Mouse (Mus musculus) spleen, postnatal 4 days (tissue): Measurements from ENCODE around the gene Pip5k1b.
A peak's percentile ranks its signal among the peaks of the same experiment; 100 is the strongest.

Source experiments
- DNase-seq, 2 experiments: peaks; one replicate each; pipeline ENCODE4 v3.0.0; 2022; ENCODE audit warnings: low spot score in 2 of 2

Gene Pip5k1b

DNA sequence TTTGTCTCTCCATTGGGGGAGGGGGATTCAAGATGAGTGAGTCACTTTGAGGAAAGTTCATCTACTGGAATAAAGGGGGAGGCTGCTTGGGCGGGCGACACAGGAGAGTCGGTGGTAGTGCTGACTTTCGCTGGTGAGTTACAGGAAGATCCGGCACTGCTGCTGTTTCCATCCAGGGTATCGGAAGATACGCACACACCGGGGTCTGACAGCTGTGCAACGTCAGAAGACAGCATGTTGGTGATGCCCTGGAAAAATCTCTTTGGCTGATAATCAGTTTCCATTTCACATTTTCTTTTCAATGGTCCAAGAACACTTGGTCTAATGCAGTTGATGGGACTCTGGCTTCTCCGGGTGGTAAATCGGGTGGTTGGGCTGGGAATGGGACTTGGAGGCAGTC is 79.2 kb downstream of the Pip5k1b start:
- peak; percentile 20 to 73 for DNase-seq

DNA sequence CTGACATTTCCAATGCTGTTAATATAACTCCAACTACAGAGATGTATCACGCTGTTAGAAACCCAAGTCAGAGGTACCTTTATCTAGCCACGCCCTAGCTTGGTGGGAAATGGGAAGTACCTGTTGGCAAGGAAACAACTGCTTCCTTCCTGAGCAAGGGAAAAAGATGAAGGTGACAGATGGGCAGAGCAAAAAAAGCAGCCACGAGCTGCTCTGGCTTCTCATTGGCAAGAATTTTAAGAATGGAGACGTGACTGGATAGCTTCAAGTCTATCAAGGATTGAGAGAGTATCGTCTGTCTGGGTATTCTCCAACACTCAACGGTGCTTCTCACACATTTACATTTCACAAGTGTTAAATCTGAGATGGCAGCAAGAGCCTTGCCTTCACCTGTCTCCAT is 80.4 kb downstream of the Pip5k1b start:
- no peak for DNase-seq

DNA sequence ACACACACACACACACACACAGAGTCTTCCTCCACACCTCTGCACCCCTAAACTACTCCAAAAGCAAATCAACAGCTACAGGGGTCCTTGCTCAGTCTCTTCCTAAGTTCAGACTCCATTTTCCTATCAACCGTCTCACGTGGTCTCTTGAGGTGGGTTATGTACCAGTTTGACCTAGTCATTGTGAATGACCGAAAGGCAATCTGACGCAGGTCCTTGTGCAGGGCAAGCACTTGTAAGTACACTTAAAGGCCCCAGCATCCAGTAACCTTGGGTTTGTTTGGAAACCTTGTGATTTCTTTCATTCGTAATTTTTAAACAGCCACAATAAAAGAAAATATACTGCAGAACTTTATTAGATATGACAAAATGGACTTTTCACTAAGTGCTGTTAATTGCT is 83.2 kb downstream of the Pip5k1b start:
- DNase-seq = no peak

DNA sequence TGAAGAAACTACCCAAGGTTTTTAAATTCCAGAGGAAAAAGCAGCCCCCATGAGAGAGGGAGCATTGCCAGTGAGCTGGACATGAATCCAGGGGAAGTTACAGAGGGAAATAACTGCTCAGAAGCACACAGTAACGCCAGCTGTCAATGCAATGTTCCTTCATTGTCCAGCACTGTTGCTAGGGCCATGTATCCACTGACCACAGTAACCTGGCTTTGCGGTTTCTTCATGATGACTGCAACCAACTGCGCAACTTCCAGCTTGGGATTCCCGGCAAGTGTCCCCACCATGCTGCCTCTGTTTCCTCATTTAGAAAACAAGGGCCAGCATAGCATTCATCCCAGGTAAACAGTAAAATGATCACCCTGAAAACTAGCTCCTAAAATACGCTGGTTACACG is 84.1 kb downstream of the Pip5k1b start:
- no peak for DNase-seq

DNA sequence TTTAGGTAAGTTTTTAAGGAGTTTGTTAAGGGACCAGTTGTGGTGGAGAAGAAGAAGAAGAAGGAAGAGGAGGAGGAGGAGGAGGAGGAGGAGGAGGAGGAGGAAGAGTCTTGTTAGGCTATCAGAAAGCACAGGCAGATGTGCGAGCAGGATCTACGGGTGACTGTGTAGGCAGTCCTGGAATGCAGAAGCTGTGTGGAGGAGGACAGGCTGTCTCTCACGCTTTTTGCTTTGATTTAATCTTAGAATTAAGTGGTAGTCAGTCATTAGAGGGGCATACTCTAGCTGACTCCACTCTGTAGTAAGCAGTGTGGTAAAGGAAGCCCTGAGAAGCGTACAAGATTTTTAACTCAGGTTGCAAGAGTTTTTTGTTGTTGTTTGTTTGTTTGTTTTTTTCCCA is 86.5 kb downstream of the Pip5k1b start:
- DNase-seq = no peak

DNA sequence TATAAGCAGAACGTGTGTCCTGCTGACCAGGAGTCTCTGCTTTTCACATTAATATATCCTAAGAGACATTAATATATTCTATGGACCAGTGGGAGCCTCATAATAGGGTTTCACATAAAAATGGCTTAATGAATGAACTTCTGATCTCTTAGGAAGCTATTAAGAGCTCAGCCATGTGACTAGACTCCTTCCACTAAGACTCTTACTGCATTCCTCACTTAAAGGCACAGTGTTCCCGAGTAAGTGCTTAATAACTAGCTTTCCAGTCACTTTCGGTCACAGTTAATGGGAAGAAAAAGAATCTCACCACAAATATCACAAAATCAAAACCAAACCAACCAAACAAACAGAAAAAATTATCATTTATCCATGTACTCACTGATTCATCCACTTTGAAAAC is 87.1 kb downstream of the Pip5k1b start:
- DNase-seq = no peak

DNA sequence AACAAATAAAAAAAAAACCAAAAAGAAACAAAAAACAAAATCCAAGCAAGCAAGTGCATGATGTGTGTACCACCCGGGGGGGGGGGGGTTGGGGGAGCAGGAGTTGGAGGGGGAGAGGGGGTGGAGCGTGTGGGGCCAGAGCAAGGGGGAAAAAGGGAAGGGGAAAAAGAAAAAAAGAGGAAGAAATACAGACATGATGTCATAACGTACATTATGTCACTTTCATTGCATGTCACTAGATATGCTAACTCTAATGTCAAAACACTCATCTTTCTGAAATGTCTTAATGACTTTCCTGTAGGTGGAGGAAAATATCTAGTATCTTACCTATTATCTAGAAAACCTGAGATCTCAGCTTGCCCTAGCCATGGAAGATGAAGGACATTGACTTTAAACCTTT is 92.7 kb downstream of the Pip5k1b start:
- DNase-seq = no peak

DNA sequence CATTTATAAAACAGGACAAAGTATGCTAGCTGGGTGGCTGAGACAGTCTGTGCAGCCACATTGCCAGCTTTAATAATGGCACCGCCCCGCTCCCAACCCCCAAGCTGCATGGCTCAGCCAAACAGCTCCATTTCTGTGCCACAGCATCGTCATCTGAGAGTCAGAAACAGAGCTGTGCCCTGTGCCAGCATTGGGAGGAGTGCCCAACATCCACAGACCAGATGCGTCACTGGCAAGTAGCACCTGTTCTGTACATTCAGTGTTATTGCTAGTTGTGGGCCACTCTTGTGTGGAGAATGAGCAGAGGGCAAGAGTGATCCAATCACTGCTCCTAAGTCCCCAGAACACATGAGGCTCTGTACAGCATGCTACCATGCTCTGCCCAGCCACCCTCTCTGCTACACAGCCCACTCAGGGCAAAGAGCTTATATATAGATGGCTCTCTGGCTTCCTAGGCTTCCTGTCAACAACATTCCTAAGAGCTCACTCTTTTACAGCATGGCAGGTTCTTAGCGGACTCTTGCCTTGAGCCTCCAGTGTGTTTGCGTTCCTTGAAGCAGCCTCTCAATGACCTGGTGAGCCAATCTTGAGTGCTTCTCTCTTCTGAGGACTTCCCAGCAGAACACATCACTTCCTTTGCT is 99.0 kb downstream of the Pip5k1b start:
- DNase-seq = no peak

DNA sequence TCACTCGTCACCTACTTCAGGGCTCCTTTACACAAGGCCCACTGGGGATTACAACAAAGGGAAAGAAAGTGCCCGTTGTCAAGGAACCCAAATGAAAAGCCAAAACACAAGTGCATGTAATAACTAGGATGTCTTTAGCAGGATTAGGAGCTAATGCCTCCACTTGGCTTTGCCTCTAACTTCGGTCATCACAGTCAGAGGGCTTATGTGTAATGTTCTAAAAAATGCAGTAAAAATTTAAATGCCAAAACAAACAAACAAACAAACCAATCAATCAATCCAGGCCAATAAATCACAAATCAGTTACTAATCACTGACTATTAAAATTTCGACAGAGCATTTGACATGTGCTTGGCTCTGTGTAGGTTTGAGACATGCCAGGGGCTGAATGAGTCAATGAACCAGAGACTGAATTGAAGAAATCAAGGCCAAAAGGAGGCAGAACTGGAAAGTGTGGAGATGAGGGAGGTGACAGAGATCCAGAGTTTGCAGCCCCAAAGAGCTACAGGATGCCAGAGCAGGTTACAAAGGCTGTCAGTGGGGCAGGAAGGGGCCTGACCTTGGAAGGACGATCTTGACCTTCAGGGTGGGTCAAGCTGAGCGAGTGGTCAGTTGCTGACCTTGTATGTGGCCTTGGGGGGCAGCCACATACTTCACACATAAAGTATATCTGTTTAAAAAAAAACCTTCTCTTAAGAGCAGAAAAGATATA is 100.3 kb downstream of the Pip5k1b start:
- DNase-seq = no peak

DNA sequence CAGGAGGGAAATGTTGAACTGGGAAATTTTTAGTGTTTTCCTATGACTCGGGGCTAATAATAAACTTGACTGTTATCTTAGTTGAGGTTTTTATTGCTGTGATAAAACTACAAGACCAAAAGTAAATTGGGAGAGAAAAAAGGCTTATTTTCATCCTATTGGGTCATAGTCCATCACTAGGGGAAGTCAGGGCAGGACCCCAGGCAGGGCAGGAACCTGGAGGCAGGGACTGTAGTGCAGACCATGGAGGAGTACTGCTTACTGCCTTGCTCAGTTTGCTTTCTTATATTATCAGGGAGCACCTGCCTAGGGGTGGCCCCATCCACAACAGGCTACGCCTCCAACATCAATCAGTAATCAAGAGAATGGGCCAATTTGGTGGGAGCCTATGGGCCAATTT is 101.2 kb downstream of the Pip5k1b start:
- no peak for DNase-seq

DNA sequence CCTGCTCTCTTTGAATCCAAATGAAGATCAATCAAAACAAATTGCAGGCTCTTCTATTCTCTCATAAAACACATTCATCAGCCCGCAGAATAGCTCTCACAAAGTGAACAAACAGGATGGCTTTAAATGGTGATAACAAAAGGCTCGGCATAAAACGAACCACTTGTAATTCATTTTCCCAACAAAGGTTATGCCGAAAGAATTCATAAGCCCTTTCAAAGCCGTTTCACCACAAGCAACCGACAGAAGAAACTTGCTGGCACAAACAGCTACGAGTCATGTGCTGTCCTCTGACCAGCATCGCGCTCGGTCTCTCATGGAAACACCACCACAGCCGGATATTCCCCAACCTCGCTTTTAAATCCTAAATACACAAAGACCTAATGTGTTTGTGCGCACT is 102.3 kb downstream of the Pip5k1b start:
- no peak for DNase-seq

DNA sequence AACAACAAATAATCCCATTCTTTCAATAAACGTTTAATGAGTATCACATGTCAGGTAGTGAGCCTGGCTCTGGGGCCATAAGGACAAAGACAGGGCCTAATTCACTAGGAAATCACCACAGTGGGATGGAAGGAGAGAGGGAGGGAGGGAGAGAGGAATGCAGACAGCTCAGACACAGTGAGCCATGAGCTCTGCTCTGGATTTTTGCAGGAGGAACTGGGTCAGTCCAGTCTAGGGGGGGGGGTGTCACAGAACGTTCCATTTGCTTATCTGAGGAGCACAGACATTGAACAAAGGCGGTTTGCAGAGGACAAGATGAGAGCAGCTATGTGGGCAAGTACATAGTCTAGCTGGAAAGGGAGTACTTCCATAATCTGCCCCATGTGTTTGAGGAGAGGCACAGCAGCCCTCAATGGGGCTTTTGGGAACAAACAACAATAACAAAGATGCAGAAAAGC is 103.2 kb downstream of the Pip5k1b start:
- DNase-seq = no peak

DNA sequence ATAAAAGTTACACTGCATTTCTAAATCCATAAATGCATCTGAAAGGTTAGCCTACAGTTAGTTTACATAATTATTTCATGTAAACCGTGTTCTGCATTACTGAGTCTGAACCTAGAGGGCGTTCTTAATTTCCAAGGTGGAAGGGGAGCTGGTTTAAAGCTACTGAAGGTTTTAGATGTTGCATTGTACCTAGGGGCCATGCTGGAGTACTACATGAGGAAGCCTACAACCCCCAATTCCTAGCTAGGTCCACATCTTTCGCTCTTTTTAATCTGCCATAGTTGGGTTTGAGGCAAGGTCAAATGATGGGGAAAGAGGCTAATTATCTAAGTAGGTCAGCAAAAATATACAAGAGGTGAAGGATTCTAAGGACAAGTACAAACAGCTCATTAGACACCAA is 104.0 kb downstream of the Pip5k1b start:
- no peak for DNase-seq

DNA sequence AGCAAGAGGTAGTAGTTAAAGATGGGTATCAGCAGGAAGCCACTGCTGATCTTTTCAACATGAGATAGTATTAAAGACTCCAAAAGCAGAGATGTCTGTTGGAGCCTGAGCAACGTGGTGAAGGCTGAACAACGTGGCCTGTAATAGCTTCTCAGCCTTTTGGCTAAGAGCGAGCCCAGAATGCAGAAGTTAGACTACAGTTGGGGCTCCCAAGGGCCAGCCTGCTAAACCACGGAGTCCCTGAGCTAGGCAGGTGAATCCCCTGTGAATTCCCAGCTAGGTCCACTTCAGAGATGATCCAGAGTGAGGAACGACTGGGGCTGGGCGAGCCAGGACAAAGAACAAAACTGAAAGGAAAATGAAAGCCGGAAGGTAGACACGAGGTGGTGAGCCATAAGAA is 104.9 kb downstream of the Pip5k1b start:
- no peak for DNase-seq

DNA sequence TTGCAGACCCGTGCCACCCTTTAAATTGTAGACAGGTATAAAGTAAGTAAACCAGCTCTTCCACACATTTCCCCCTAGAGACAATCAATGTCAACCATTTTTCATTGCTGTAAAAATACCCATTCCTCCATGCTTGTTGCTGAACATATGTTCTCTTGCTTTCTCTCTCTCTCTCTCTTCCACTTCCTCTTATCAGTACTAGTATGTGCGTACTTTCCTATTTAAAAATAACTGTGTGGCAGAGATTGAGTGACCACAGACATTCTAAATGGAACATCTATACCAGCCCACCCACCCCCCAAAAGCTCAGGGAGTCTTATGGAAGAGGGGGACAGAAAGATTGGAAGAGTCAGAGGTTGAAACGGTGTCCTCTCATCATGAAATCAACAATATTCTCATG is 111.3 kb downstream of the Pip5k1b start:
- DNase-seq = no peak

DNA sequence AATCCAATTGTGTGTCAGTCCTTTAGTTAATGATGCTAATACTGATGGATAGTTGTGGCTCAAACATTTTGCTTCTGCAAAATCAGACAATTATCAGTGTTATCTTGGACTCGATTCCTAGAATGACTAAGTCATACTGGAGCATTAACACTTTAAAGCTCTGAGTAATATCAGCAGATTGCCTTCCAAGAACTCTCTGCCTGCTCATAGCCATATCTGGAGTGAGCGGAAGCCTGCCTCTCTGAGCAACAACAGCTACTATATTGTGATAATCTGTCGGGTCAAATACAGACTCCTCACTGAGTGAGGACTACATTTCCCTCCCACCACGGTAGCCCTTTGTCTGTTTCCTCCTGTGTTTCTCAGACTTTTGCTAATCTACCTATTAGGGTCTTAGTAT is 116.0 kb downstream of the Pip5k1b start:
- DNase-seq = no peak

DNA sequence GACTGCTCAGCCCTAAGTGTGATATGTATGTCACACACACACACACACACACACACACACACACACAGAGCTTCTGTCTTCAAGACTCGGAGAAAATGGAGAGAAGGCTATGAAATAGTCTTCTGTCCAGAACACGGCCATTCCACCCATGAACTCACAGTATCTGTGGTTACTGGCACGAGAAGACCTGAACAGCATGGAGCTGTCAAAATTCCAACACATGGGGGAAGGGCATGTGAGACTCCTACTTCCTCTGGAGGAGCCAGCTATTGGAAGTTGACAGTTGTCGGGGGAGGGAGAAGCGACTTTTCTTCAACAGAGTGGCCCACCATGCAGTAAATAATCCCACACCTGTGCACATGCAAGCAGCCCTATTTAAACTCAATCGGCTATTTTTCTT is 121.4 kb downstream of the Pip5k1b start:
- DNase-seq = no peak

DNA sequence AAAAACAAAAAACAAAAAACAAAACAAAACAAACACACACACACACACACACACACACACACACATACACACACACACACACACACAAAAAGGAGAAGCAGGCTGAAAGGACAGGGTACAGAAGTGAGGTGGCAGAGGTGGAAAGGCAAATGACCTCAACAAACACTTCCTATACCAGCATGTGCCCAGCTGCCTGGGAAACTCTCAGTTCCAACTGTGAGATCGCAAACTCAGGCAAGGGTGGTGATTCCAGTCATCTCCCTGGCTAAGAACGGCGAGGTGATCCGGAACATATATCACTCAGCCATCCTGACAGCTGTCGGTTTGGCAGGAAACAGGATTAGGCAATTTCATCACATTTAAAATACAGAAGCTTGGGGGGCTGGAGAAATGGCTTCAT is 123.2 kb downstream of the Pip5k1b start:
- DNase-seq = no peak

DNA sequence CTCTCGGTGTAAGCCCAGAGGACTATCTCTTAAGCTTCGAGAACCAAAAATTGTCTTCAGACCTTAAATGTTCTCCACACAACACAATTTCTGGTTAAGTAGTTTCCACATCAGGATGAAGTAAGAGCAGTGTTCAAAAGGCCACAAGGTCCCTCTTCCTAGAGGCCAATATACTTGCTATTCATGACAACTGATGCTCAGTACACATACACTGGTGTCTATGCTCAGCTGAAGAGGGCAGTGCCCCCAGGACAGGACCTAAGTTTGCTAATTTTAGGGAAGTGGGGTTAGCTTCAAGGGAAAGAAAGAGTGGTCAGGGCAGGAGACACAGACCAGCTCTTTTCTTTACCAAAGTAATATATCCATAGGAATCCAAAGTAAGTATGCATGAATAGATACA is 124.3 kb downstream of the Pip5k1b start:
- DNase-seq = no peak

DNA sequence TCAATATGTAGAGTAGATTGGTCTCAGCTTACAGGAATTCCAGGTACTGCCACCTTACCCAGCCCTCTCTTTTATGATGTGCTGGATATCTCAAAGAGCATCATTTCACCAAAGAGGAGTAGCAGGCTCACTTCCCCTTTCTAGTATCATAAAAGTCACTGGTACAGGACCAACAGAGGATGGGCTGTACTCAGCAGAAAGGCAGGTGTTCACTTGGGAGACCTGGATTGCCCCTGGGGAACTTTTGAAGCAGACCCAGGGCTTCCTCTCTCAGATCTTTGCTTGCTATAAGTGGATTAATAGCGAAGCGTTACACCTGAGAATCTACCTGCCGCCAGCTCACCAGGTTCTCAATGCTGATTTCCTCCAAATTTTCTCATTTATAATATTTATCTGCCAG is 127.7 kb downstream of the Pip5k1b start:
- no peak for DNase-seq

DNA sequence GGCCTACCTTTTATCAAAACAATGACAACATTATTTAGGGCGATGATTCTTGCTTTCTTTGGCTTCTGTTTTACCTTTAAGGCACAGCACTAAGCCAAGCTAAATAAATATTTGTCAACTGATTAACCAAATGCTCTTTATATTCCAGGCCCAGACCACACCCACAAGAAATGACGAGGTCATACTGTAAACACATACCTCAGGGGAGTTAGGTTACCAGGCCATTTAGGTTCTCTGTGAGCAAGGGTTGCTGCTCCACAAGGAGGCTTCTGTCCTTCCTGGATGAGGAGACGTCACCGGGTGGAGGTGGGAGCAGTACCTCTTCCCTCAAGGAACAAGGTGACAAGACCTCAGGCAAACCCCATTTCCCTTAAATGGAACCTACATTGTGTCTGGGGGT is 128.4 kb downstream of the Pip5k1b start:
- DNase-seq = no peak

DNA sequence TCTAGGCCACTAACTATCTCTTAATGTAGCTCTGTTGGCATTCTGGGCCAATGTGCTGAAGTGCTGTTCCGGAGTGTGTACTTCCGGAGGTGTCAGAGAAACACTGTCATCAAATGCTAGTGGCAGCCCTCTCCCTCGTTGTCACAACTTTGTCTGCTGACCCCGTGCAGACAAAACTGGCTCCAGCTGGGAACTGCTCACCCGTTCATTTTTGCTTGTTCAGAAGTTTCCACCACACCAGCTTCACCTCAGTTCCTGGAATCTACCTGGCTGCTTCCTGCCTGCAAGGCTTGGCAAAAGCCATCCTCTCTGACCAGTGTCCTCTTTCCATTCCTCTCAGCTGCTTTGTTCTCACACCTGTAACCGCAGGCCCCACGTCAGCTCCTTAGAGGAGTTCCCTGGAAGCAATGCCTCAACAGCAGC is 128.9 kb downstream of the Pip5k1b start:
- no peak for DNase-seq

DNA sequence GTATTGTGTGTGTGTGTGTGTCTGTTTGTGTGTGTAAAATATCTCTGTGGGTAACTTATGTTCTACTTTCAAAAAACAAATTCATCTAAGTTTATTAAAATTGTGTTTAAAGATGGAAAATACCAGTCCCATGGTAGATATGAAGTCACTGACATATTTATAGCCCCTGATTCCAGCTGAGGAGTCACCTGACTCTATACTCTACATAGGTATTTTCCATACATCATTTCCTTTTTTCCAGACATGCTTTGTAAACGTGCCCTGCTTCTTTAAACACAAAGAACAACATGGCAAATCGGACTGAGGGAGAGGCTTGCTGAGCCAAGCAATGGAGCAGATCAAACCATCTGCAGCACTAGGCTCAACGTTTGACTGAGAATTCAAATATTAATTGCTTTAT is 137.6 kb downstream of the Pip5k1b start:
- no peak for DNase-seq

DNA sequence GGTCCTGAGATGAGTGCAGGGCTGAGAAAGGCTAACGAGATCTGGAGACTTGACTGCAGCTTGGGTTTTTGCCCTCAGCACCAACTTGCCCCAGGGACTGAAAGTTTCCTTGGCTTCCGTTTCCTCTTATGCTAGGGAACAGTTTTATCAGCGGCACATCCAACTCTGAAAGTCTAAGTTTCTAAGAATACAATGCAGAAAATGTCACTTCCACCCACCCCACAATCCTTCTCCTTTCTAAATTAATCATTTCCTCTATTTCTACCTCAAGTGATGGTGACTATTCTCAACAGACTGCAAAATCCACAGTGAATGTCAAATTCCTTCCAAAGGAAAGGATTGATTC is 138.0 kb downstream of the Pip5k1b start:
- no peak for DNase-seq
